Mouse (Mus musculus): ENCODE measurements around the gene Zfp759. TPM values are rescaled to one million over a fixed set of nuclear protein-coding genes. Genes with fewer than 3 reads are reported as not detected.
"Not testable (repeated sequence)": the region's sequence is repeated elsewhere in the genome, so short reads cannot be mapped to it uniquely, and the experiment has no call there.

The Zfp759 gene
- polyA plus RNA-seq, 1 experiment from 2014 or later = 2.2 TPM

DNA sequence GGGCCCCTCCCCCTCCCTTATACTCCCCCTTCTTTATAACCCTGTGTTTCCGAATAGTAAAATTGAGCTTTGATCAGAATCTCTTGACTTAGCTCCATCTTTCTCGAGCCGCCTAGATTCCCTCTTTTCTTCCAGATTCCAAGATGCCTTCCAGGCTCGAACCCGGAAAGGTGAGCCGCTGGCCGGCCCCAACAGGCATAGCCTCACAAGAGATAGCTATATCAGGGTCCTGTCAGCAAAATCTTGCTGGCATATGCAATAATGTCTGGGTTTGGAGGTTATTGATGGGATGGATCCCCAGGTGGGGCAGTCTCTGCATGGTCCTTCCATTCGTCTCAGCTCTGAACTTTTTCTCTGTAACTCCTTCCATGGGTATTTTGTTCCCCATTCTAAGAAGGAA is 5.3 kb upstream of the Zfp759 start, which contains the start of gene Rslcan18:
Gene Rslcan18 (minus strand): TSS at position 101 of the 400 bp plus-strand sequence.
- not testable (repeated sequence) for H3K9ac ChIP-seq; H3K4me3 ChIP-seq; H3K4me1 ChIP-seq; H3K27me3 ChIP-seq; H3K27ac ChIP-seq; ATAC-seq (ENCODE audit: low FRiP score, low read depth); H3K36me3 ChIP-seq; H3K9me3 ChIP-seq; H3K4me2 ChIP-seq (replicated peaks)
- 90% methylated on average over 8 of the region's 8 CpGs for WGBS

GRCm38 (mm10) chr13:67124460-67124859 is 3.0 kb downstream of the Zfp759 start:
- no peak for ATAC-seq (ENCODE audit: low FRiP score, low read depth)
- Histone ChIP-seq H3K4me1 (peaks cover 3% of the 10 kb centered on the region; the same call in 1 of the 2 replicates), H3K4me2 (replicated peaks) (no peak overlapping the region), H3K27ac (no peak overlapping the region), H3K27me3 (no peaks in the 10 kb centered on the region), H3K9me3 (no peaks in the 10 kb centered on the region), H3K36me3 (no peaks in the 10 kb centered on the region), H3K9ac (no peak overlapping the region), H3K4me3 (no peak overlapping the region)
- 86% methylated on average over 1 of the region's 1 CpGs for WGBS

GRCm38 (mm10) chr13:67127507-67127906 is 6.0 kb downstream of the Zfp759 start:
- not testable (repeated sequence) for H3K4me3 ChIP-seq

DNA sequence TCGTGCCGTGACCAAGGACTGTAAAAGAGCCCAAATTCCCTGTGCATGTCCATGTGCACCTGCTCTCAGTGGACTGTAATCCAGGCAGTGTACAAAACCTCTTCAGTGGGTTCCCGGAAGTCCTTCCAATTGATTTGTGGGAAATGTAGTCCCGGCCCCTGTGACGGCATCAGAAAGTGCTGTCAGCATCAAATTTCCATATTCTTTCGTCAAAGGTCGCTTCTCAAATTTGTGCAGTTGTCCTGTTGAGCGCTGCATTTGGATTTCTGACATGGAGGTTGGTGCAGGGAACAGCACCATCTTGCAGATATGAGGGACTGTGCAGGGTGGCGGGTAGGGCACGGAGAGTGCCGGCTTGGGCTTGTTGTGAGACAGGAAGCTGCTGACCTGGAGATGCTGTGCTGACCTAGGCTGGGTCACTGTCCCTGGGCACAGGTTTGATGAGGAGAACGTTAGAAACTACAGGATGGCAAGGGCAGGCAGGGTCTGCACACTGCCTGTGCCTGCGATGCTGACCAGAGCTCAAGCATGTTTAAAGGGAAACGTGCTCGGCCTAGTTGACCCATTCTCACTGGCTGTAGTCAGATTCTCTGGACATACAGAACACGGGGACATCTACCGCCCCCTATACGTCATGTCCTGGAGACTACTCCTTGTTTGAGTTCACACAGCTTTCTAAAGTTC is 6.7 kb downstream of the Zfp759 start:
- peaks cover 3% of the 10 kb centered on the region; the same call in 1 of the 2 replicates for H3K4me1 ChIP-seq
- ATAC-seq (ENCODE audit: low FRiP score, low read depth) = peak; percentile 96
- H3K9ac ChIP-seq = peak overlapping the region; percentile 85
- no peaks in the 10 kb centered on the region for H3K27me3 ChIP-seq
- 1% methylated on average over 18 of the region's 18 CpGs for WGBS
- no peaks in the 10 kb centered on the region for H3K9me3 ChIP-seq
- peak overlapping the region; percentile 81 for H3K4me2 ChIP-seq (replicated peaks)
- no peak overlapping the region for H3K27ac ChIP-seq
- H3K36me3 ChIP-seq = no peaks in the 10 kb centered on the region
- peak overlapping the region; percentile 74 for H3K4me3 ChIP-seq

More at GRCm38 (mm10) chr13:67127507-67127906, 6.0 kb downstream of the Zfp759 start:
- not testable (repeated sequence) for ATAC-seq (ENCODE audit: low FRiP score, low read depth); H3K27ac ChIP-seq; H3K9ac ChIP-seq; H3K4me1 ChIP-seq; H3K9me3 ChIP-seq; H3K27me3 ChIP-seq; H3K36me3 ChIP-seq
- peak overlapping the region; percentile 81 for H3K4me2 ChIP-seq (replicated peaks)
- WGBS = 75% methylated on average over 10 of the region's 10 CpGs

DNA sequence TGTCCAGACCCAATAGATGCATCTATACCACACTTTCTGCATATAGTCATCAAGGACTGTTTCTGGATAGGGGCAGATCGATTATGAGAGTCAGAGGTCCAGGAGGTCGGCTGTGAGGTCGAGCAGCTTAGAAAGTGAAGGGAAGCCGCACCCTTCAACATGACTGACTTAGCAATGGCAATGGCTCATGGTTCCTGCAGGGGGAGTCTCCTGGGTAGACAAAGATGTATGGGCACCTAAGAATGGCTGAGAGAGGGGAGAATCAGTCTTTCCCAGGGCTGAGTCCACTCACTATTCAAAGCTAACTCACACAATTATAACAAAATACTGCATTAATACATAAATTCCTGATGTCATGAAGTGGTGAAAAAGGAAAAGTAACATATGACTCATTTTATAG is 44.7 kb downstream of the Zfp759 start:
- not testable (repeated sequence) for H3K4me1 ChIP-seq; ATAC-seq (ENCODE audit: low FRiP score, low read depth); H3K4me3 ChIP-seq; H3K9ac ChIP-seq; H3K27ac ChIP-seq; H3K27me3 ChIP-seq; H3K36me3 ChIP-seq; H3K4me2 ChIP-seq (replicated peaks); H3K9me3 ChIP-seq
- WGBS = 67% methylated on average over 4 of the region's 4 CpGs

DNA sequence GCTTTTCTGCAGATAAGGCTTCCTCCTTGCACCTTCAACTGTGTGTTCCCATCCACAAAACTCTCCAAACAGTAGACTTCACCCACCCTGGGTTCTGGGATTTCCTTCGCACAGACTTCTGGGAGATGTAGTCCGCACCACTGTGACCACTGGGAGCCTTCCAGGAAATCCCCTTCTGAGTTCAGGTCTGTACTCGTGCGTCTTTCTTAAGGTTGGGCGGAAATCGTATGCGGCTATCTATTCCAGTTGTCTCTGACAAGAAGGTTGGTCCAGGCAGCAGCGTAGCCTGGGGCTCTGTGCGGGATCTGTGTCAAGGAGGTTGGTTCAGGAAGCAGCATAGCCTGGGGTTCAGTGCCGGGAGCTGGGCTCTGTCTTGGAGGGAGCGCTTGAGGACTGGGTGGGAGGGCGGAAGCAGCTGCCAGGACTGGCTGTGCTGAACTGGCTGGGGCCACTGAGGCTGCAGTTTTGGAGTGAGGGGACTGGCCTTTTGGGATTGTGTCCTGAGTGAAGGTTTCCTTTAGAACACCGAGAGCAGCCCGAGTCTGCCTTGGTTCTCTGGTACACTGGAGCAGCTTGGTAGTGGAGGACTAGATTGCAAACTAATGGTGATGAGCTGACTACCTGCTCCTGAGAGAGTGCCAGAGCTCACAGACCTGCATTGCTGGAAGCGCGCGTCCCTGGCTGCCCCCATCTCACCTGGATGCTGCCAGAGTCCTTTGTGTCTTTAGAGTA is 51.7 kb downstream of the Zfp759 start, which contains the start of gene Rsl1:
Gene Rsl1 (plus strand): TSS at position 192 of the 732 bp plus-strand sequence.
- not testable (repeated sequence) for H3K36me3 ChIP-seq, H3K27me3 ChIP-seq, H3K4me1 ChIP-seq, H3K9me3 ChIP-seq
- ATAC-seq (ENCODE audit: low FRiP score, low read depth) = peak; percentile 98
- Histone ChIP-seq H3K27ac (peak within 1 kb of the TSS; percentile 70), H3K4me3 (peak within 1 kb of the TSS; percentile 70), H3K9ac (peak within 1 kb of the TSS; percentile 73), H3K4me2 (replicated peaks) (peak within 1 kb of the TSS; percentile 68)
- under 1% methylated on average over 17 of the region's 17 CpGs for whole genome bisulfite sequencing

- H3K27me3 ChIP-seq = no peaks in the 10 kb centered on the region
- no peak for ATAC-seq (ENCODE audit: low FRiP score, low read depth)
- H3K36me3 ChIP-seq = peaks cover 9% of the 10 kb centered on the region
- no peak overlapping the region for H3K27ac ChIP-seq
- peak overlapping the region; percentile 73 for H3K9ac ChIP-seq
- no peaks in the 10 kb centered on the region for H3K9me3 ChIP-seq
- peak overlapping the region; percentile 68 for H3K4me2 ChIP-seq (replicated peaks)
- H3K4me1 ChIP-seq = 0 out of 2 replicates have a peak, but pooled peaks cover 3% of the 10 kb centered on the region
- 19% methylated on average over 5 of the region's 5 CpGs for WGBS
- peak overlapping the region; percentile 70 for H3K4me3 ChIP-seq
These were observed 52.2 kb downstream of the Zfp759 start for GRCm38 (mm10) chr13:67173723-67174055.

Other genes with a start within 250 kb of the Zfp759 start
- 1.1 and 1.5 TPM in 2 replicates for gene Gm10767, start 216.7 kb upstream of the Zfp759 start, polyA plus RNA-seq (2015; fragmentation: Nextera tagmentation; extraction: Ambion mirVana)
- 4.8 and 4.9 TPM in 2 replicates for gene Zfp712, start 60.5 kb upstream of the Zfp759 start, polyA plus RNA-seq (2015; fragmentation: Nextera tagmentation; extraction: Ambion mirVana)
- 7.2 and 8.4 TPM in 2 replicates for gene Zfp708, start 23.7 kb upstream of the Zfp759 start, polyA plus RNA-seq (2015; fragmentation: Nextera tagmentation; extraction: Ambion mirVana)
- gene Gm28557, start 13.1 kb upstream of the Zfp759 start, polyA plus RNA-seq (2015; fragmentation: Nextera tagmentation; extraction: Ambion mirVana) = 2.6 and 3.0 TPM in 2 replicates
- gene Rslcan18, start 5.4 kb upstream of the Zfp759 start, polyA plus RNA-seq (2015; fragmentation: Nextera tagmentation; extraction: Ambion mirVana) = 0.25 and 0.32 TPM in 2 replicates
- 7.9 and 9.5 TPM in 2 replicates for gene Rsl1, start 51.5 kb downstream of the Zfp759 start, polyA plus RNA-seq (2015; fragmentation: Nextera tagmentation; extraction: Ambion mirVana)
- 2.8 and 3.0 TPM in 2 replicates for gene Zfp455, start 72.8 kb downstream of the Zfp759 start, polyA plus RNA-seq (2015; fragmentation: Nextera tagmentation; extraction: Ambion mirVana)
- gene Zfp458, start 156.8 kb downstream of the Zfp759 start, polyA plus RNA-seq (2015; fragmentation: Nextera tagmentation; extraction: Ambion mirVana) = 2.0 and 2.3 TPM in 2 replicates
- gene Zfp457, start 184.8 kb downstream of the Zfp759 start, polyA plus RNA-seq (2015; fragmentation: Nextera tagmentation; extraction: Ambion mirVana) = 0.51 and 0.66 TPM in 2 replicates
- gene Zfp595, start 210.9 kb downstream of the Zfp759 start, polyA plus RNA-seq (2015; fragmentation: Nextera tagmentation; extraction: Ambion mirVana) = 2.4 and 2.5 TPM in 2 replicates
- not detected in 2 replicates for gene Gm28044, start 238.9 kb downstream of the Zfp759 start, polyA plus RNA-seq (2015; fragmentation: Nextera tagmentation; extraction: Ambion mirVana)
- gene Zfp953, start 238.9 kb downstream of the Zfp759 start, polyA plus RNA-seq (2015; fragmentation: Nextera tagmentation; extraction: Ambion mirVana) = 0.69 and 1.2 TPM in 2 replicates

Measured in limb, embryonic 13.5 days (tissue).